Mouse (Mus musculus) neural tube, embryonic 15.5 days (tissue): Measurements from ENCODE around the gene Sec14l1. TPM values are rescaled to one million over a fixed set of nuclear protein-coding genes. Genes with fewer than 3 reads are reported as not detected.
A peak's percentile ranks its signal among the peaks of the same experiment; 100 is the strongest.
"Not testable (repeated sequence)": the region's sequence is repeated elsewhere in the genome, so short reads cannot be mapped to it uniquely, and the experiment has no call there.

Experiments used
- ATAC-seq: fragments of 200-750 bp; cut with Nextera tagmentation; 2 replicates; pipeline ENCODE4 v1.8.0; 2017; ENCODE audit warnings: mild to moderate bottlenecking, moderate TSS enrichment, moderate library complexity; ENCODE audit not compliant: low FRiP score
- H3K27ac ChIP-seq: fragments of 300-500 bp; sonication (generic); replicated peaks from 2 replicates; pipeline ENCODE4 v1.5.1; 2015; ENCODE audit warnings: mild to moderate bottlenecking, inconsistent platforms
- H3K27me3 ChIP-seq: fragments of 300-500 bp; sonication (generic); replicated peaks from 2 replicates; pipeline ENCODE4 v1.6.1; 2015; ENCODE audit warnings: inconsistent platforms
- H3K36me3 ChIP-seq: fragments of 300-500 bp; sonication (generic); 2 replicates; pipeline ENCODE4 v1.6.1; 2015; ENCODE audit warnings: inconsistent platforms
- H3K4me1 ChIP-seq: fragments of 300-500 bp; sonication (generic); 2 replicates; pipeline ENCODE4 v1.6.1; 2015; ENCODE audit warnings: inconsistent platforms
- H3K4me2 ChIP-seq: fragments of 300-500 bp; sonication (generic); 2 replicates; pipeline ENCODE4 v1.6.1; 2015; ENCODE audit warnings: inconsistent platforms, mild to moderate bottlenecking, moderate library complexity
- H3K4me3 ChIP-seq: fragments of 300-500 bp; sonication (generic); replicated peaks from 2 replicates; pipeline ENCODE4 v1.5.1; 2015; ENCODE audit warnings: mild to moderate bottlenecking, inconsistent platforms
- H3K9ac ChIP-seq: fragments of 300-500 bp; sonication (generic); replicated peaks from 2 replicates; pipeline ENCODE4 v1.6.1; 2015; ENCODE audit warnings: mild to moderate bottlenecking, inconsistent platforms
- H3K9me3 ChIP-seq: fragments of 300-500 bp; sonication (generic); replicated peaks from 2 replicates; pipeline ENCODE4 v1.6.1; 2016; ENCODE audit warnings: inconsistent platforms
- WGBS: fragments of 180-500 bp; shearing (Covaris S2); methylation state at CpG from one replicate; pipeline ENCODE4 v1.1.7; 2015; ENCODE audit warnings: mixed read lengths; 5-methylcytosine and 5-hydroxymethylcytosine counted together
- polyA plus RNA-seq: library from polyadenylated mRNA; unstranded; fragments of >200 nt; fragmentation: Nextera tagmentation; extraction: Ambion mirVana; gene quantifications from 2 replicates; pipeline ENCODE4 v1.2.1, GENCODE M21; 2015

Sec14l1 gene
- polyA plus RNA-seq, 1 experiment from 2014 or later = 52.0 TPM

- Histone ChIP-seq H3K27me3 (no peaks in the 10 kb centered on the region), H3K9ac (no peak overlapping the region), H3K4me3 (no peak overlapping the region), H3K4me2 (no peak overlapping the region), H3K36me3 (peaks cover 26% of the 10 kb centered on the region), H3K4me1 (peaks cover 58% of the 10 kb centered on the region), H3K9me3 (no peaks in the 10 kb centered on the region), H3K27ac (no peak overlapping the region)
- 96% methylated on average over 12 of the region's 12 CpGs for WGBS
- ATAC-seq = no peak
These were observed 36.2 kb upstream of the Sec14l1 start for GRCm38 (mm10) chr11:117078637-117079240.

- Histone ChIP-seq H3K4me2 (no peak overlapping the region), H3K9me3 (no peaks in the 10 kb centered on the region), H3K36me3 (peaks cover 26% of the 10 kb centered on the region), H3K27me3 (no peaks in the 10 kb centered on the region), H3K4me3 (no peak overlapping the region), H3K9ac (no peak overlapping the region), H3K27ac (no peak overlapping the region), H3K4me1 (peaks cover 58% of the 10 kb centered on the region)
- 89% methylated on average over 17 of the region's 17 CpGs for WGBS
- no peak for ATAC-seq
These were observed 35.2 kb upstream of the Sec14l1 start for GRCm38 (mm10) chr11:117079651-117080190.

GRCm38 (mm10) chr11:117080209-117080608 is 34.8 kb upstream of the Sec14l1 start:
- no peak overlapping the region for H3K27ac ChIP-seq
- 94% methylated on average over 11 of the region's 11 CpGs for WGBS
- no peak overlapping the region for H3K4me2 ChIP-seq
- no peaks in the 10 kb centered on the region for H3K9me3 ChIP-seq
- peaks cover 58% of the 10 kb centered on the region for H3K4me1 ChIP-seq
- H3K27me3 ChIP-seq = no peaks in the 10 kb centered on the region
- ATAC-seq = no peak
- H3K36me3 ChIP-seq = peaks cover 26% of the 10 kb centered on the region
- H3K9ac ChIP-seq = no peak overlapping the region
- no peak overlapping the region for H3K4me3 ChIP-seq

- no peaks in the 10 kb centered on the region for H3K27me3 ChIP-seq
- H3K9me3 ChIP-seq = no peaks in the 10 kb centered on the region
- H3K4me3 ChIP-seq = no peak overlapping the region
- H3K9ac ChIP-seq = no peak overlapping the region
- H3K36me3 ChIP-seq = peaks cover 26% of the 10 kb centered on the region
- H3K4me2 ChIP-seq = peak overlapping the region; percentile 47
- H3K27ac ChIP-seq = peak overlapping the region; percentile 49
- H3K4me1 ChIP-seq = peaks cover 49% of the 10 kb centered on the region
- 28% methylated on average over 16 of the region's 16 CpGs for WGBS
- ATAC-seq = 0 out of 2 replicates have a peak, but pooled peaks have one; percentile 58
These were observed 33.6 kb upstream of the Sec14l1 start for GRCm38 (mm10) chr11:117081165-117082064.

- peaks cover 26% of the 10 kb centered on the region for H3K36me3 ChIP-seq
- H3K27me3 ChIP-seq = no peaks in the 10 kb centered on the region
- H3K4me3 ChIP-seq = no peak overlapping the region
- H3K9ac ChIP-seq = no peak overlapping the region
- peaks cover 44% of the 10 kb centered on the region for H3K4me1 ChIP-seq
- 84% methylated on average over 11 of the region's 11 CpGs for WGBS
- H3K4me2 ChIP-seq = no peak overlapping the region
- H3K27ac ChIP-seq = peak overlapping the region; percentile 49
- no peaks in the 10 kb centered on the region for H3K9me3 ChIP-seq
- no peak for ATAC-seq
These were observed 32.5 kb upstream of the Sec14l1 start for GRCm38 (mm10) chr11:117082353-117082934.

GRCm38 (mm10) chr11:117083052-117083881 is 31.7 kb upstream of the Sec14l1 start:
- Histone ChIP-seq H3K27me3 (no peaks in the 10 kb centered on the region), H3K27ac (no peak overlapping the region), H3K36me3 (peaks cover 26% of the 10 kb centered on the region), H3K4me2 (no peak overlapping the region), H3K4me3 (no peak overlapping the region), H3K9ac (no peak overlapping the region), H3K4me1 (peaks cover 35% of the 10 kb centered on the region), H3K9me3 (no peaks in the 10 kb centered on the region)
- WGBS = 83% methylated on average over 19 of the region's 19 CpGs
- ATAC-seq = no peak

- WGBS = 92% methylated on average over 3 of the region's 3 CpGs
- not testable (repeated sequence) for H3K4me3 ChIP-seq, H3K27ac ChIP-seq, H3K27me3 ChIP-seq, H3K4me2 ChIP-seq, H3K9ac ChIP-seq, ATAC-seq, H3K9me3 ChIP-seq
- peaks cover 21% of the 10 kb centered on the region for H3K36me3 ChIP-seq
- peaks cover 34% of the 10 kb centered on the region for H3K4me1 ChIP-seq
These were observed 31.1 kb upstream of the Sec14l1 start for GRCm38 (mm10) chr11:117083882-117084260.

GRCm38 (mm10) chr11:117086215-117086614 is 28.8 kb upstream of the Sec14l1 start:
- ATAC-seq = no peak

GRCm38 (mm10) chr11:117087036-117087799 is 27.8 kb upstream of the Sec14l1 start:
- no peak for ATAC-seq
- no peaks in the 10 kb centered on the region for H3K36me3 ChIP-seq
- H3K27ac ChIP-seq = no peak overlapping the region
- no peak overlapping the region for H3K4me2 ChIP-seq
- no peak overlapping the region for H3K4me3 ChIP-seq
- H3K27me3 ChIP-seq = no peaks in the 10 kb centered on the region
- no peak overlapping the region for H3K9ac ChIP-seq
- no peaks in the 10 kb centered on the region for H3K9me3 ChIP-seq
- WGBS = 93% methylated on average over 9 of the region's 9 CpGs
- H3K4me1 ChIP-seq = peaks cover 22% of the 10 kb centered on the region

More at GRCm38 (mm10) chr11:117086215-117086614, 28.8 kb upstream of the Sec14l1 start:
- H3K9ac ChIP-seq = no peak overlapping the region
- H3K4me3 ChIP-seq = no peak overlapping the region
- WGBS = 88% methylated on average over 10 of the region's 10 CpGs
- no peaks in the 10 kb centered on the region for H3K36me3 ChIP-seq
- H3K9me3 ChIP-seq = no peaks in the 10 kb centered on the region
- H3K27me3 ChIP-seq = no peaks in the 10 kb centered on the region
- peaks cover 21% of the 10 kb centered on the region for H3K4me1 ChIP-seq
- no peak overlapping the region for H3K4me2 ChIP-seq
- H3K27ac ChIP-seq = no peak overlapping the region

GRCm38 (mm10) chr11:117088271-117088991 is 26.5 kb upstream of the Sec14l1 start:
- ATAC-seq = no peak
- Histone ChIP-seq H3K4me1 (peaks cover 13% of the 10 kb centered on the region), H3K27me3 (no peaks in the 10 kb centered on the region), H3K36me3 (no peaks in the 10 kb centered on the region), H3K9me3 (no peaks in the 10 kb centered on the region), H3K4me3 (no peak overlapping the region), H3K9ac (no peak overlapping the region), H3K27ac (no peak overlapping the region), H3K4me2 (no peak overlapping the region)
- WGBS = 78% methylated on average over 13 of the region's 13 CpGs
